Mouse (Mus musculus): Measurements from ENCODE around the gene Slc26a8. TPM values are rescaled to one million over a fixed set of nuclear protein-coding genes. Genes with fewer than 3 reads are reported as not detected.

Gene Slc26a8
- polyA plus RNA-seq, 1 experiment from 2014 or later, result 0.33 TPM

DNA sequence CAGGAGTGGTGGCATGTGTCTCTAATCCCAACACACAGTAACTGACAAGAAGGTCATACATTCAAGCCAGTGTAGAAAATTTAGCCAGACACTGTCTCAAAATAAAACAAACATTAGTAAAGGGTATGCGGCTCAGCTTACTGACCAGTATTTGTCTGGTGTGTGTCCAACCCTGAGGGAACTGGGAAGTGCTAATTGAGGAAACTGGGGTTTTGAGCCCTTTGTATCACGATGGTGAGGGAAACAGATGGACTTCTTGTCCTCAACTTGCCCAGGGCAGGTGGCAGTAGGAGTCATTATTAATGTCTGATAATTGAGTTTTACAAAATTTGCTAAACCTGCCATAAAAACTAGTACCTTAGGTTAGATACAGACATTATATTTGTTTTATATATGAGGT lies 19.0 kb upstream of the Slc26a8 start:
- H3K9me3 ChIP-seq (ENCODE audit: low read depth, low read length), result no peaks in the 10 kb centered on the region
- no peak overlapping the region for H3K9ac ChIP-seq
- no peak overlapping the region for H3K4me2 ChIP-seq
- 23% methylated on average over 2 of the region's 2 CpGs for WGBS
- H3K27me3 ChIP-seq (ENCODE audit: insufficient read depth, low read length), result no peaks in the 10 kb centered on the region
- no peak for TF ChIP-seq CTCF (IDR thresholded peaks at IDR 0.05; ENCODE audit: low read depth)
- H3K27ac ChIP-seq (ENCODE audit: low read depth), result no peak overlapping the region
- H3K36me3 ChIP-seq (ENCODE audit: insufficient read depth), result peaks cover 14% of the 10 kb centered on the region; the same call in 1 of the 2 replicates
- no peaks in the 10 kb centered on the region for H3K4me1 ChIP-seq (ENCODE audit: insufficient read depth)
- DNase-seq (no peak), ATAC-seq (ENCODE audit: insufficient read depth) (no peak)
- no peak overlapping the region for H3K4me3 ChIP-seq (ENCODE audit: low read depth, low read length)

DNA sequence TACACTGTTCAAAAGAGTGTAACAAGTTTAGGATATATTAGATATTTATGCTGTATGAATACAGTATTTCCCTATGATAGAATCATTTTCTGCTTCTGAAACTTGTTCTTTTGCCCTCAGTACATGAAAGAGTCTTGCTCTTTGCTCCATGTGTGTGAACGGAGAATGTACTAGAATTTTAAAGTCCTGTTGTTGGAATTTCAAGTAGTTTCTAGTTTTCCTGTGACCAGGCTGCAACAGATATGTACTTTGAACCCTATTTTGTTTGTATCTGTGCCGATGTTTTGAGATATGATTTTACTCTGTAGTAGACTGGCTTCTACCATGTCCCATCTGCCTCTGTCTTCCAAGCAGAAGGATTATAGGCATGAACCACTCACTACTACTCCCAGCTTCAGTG lies 17.8 kb upstream of the Slc26a8 start:
- Histone ChIP-seq H3K4me3 (ENCODE audit: low read depth, low read length) (no peak overlapping the region), H3K4me1 (ENCODE audit: insufficient read depth) (no peaks in the 10 kb centered on the region), H3K27ac (ENCODE audit: low read depth) (no peak overlapping the region), H3K36me3 (ENCODE audit: insufficient read depth) (0 out of 2 replicates have a peak, but pooled peaks cover 8% of the 10 kb centered on the region), H3K27me3 (ENCODE audit: insufficient read depth, low read length) (no peaks in the 10 kb centered on the region), H3K9ac (no peak overlapping the region), H3K9me3 (ENCODE audit: low read depth, low read length) (no peaks in the 10 kb centered on the region), H3K4me2 (no peak overlapping the region)
- no peak for ATAC-seq (ENCODE audit: insufficient read depth)
- no peak for TF ChIP-seq CTCF (IDR thresholded peaks at IDR 0.05; ENCODE audit: low read depth)
- no peak for DNase-seq
- 67% methylated on average over 2 of the region's 2 CpGs for WGBS

DNA sequence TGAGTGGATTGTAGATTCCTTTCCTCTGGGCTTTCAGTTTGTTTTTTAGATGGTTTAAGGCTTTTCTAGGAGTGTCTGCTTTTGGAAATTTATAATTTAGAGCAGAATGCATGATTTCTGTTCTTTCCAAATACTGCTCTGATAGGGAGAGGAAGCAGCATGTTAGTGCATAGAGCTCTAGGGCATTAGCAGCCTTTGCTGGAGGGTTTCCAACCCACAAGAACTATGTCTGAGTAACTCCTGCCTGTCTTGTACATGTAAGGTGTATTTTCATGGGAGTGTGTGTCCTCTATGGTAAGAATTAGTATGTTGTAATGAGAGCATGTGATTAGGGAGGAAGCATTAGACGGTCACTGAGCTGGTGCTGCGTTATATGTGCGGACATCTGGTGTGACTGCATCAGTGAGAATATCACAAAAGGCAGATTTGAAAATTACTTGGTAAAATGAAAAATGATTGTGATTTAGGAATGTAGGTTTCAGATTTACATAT lies 17.1 kb upstream of the Slc26a8 start:
- Histone ChIP-seq H3K27me3 (ENCODE audit: insufficient read depth, low read length) (no peaks in the 10 kb centered on the region), H3K9ac (no peak overlapping the region), H3K4me1 (ENCODE audit: insufficient read depth) (no peaks in the 10 kb centered on the region), H3K4me3 (ENCODE audit: low read depth, low read length) (no peak overlapping the region), H3K4me2 (no peak overlapping the region), H3K9me3 (ENCODE audit: low read depth, low read length) (no peaks in the 10 kb centered on the region), H3K36me3 (ENCODE audit: insufficient read depth) (0 out of 2 replicates have a peak, but pooled peaks cover 8% of the 10 kb centered on the region), H3K27ac (ENCODE audit: low read depth) (no peak overlapping the region)
- 81% methylated on average over 3 of the region's 3 CpGs for WGBS
- ATAC-seq (ENCODE audit: insufficient read depth) (no peak), DNase-seq (no peak)
- no peak for TF ChIP-seq CTCF (IDR thresholded peaks at IDR 0.05; ENCODE audit: low read depth)

DNA sequence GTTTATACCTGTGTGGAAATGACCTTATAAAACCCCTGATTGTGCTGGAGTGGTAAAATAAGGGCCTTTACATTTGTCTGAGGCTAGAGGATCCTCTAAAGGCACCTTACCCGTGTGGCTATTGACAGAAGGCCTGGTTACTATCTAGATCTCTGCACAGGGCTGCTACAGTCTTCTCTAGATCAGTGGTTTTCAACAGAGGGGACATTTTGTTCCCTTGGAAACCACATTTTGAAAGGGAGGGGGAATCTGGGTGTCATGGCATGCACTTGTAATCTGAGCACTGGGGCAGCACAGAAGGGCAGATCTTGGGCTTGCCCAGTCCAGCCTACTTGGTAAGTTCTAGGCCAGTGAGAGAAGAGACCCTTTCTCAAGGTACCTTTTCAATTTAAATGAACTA lies 16.7 kb upstream of the Slc26a8 start:
- Histone ChIP-seq H3K4me1 (ENCODE audit: insufficient read depth) (no peaks in the 10 kb centered on the region), H3K9ac (no peak overlapping the region), H3K4me3 (ENCODE audit: low read depth, low read length) (no peak overlapping the region), H3K27ac (ENCODE audit: low read depth) (no peak overlapping the region), H3K27me3 (ENCODE audit: insufficient read depth, low read length) (no peaks in the 10 kb centered on the region), H3K9me3 (ENCODE audit: low read depth, low read length) (no peaks in the 10 kb centered on the region), H3K36me3 (ENCODE audit: insufficient read depth) (0 out of 2 replicates have a peak, but pooled peaks cover 8% of the 10 kb centered on the region), H3K4me2 (no peak overlapping the region)
- 52% methylated on average over 1 of the region's 1 CpGs for WGBS
- DNase-seq, result no peak
- ATAC-seq (ENCODE audit: insufficient read depth), result no peak
- no peak for TF ChIP-seq CTCF (IDR thresholded peaks at IDR 0.05; ENCODE audit: low read depth)

DNA sequence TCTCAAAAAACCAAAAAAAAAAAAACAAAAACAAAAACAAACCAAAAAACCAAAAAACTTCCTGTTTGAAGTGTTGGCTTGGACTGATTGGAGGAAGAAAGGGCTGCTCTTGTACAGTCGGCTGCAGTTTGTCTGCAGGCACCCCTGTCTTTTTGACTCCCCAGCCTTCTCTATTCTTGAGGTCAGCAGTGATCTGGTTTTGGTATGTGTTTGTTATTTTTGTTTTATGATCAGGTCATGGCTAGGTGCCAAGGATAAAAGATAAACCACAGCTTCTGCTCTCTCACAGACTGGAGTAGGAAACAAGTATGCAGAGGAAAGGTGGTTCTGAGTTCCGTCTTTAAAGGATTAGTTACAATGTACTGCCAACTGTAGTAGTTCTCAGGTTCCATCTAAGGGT lies 12.6 kb upstream of the Slc26a8 start:
- no peak for TF ChIP-seq CTCF (IDR thresholded peaks at IDR 0.05; ENCODE audit: low read depth)
- Histone ChIP-seq H3K9me3 (ENCODE audit: low read depth, low read length) (no peaks in the 10 kb centered on the region), H3K4me1 (ENCODE audit: insufficient read depth) (peaks cover 3% of the 10 kb centered on the region), H3K27ac (ENCODE audit: low read depth) (peak overlapping the region; percentile 58; the same call in 1 of the 2 replicates), H3K4me3 (ENCODE audit: low read depth, low read length) (no peak overlapping the region), H3K9ac (no peak overlapping the region), H3K4me2 (no peak overlapping the region), H3K27me3 (ENCODE audit: insufficient read depth, low read length) (no peaks in the 10 kb centered on the region), H3K36me3 (ENCODE audit: insufficient read depth) (0 out of 2 replicates have a peak, but pooled peaks cover 8% of the 10 kb centered on the region)
- WGBS, result 39% methylated on average over 2 of the region's 2 CpGs
- ATAC-seq (ENCODE audit: insufficient read depth) (peak; percentile 77), DNase-seq (peak; percentile 86)

DNA sequence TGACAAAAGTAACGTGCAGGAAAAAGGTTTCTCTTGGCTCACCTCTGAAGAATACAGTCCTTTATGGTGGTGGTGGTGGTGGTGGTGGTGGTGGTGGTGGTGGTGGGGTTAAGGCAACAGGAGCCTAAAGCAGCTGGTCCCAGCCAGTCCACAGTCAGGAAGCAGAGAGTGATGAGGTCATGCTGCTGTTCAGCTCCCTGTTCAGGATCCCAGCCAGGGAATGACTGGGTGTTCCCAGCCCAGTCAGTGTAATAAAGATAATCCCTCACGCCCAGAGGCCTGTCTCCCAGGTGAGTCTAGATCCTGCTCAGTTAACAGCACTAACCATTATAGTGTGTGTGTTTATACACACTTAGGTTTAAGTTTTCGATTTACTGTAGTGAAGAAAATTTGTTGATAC lies 11.7 kb upstream of the Slc26a8 start:
- WGBS, result 75% methylated on average over 3 of the region's 3 CpGs
- 0 out of 2 replicates have a peak overlapping the region, but pooled peaks have one; percentile 58 for H3K27ac ChIP-seq (ENCODE audit: low read depth)
- no peak for TF ChIP-seq CTCF (IDR thresholded peaks at IDR 0.05; ENCODE audit: low read depth)
- DNase-seq (no peak), ATAC-seq (ENCODE audit: insufficient read depth) (no peak)
- H3K9me3 ChIP-seq (ENCODE audit: low read depth, low read length), result no peaks in the 10 kb centered on the region
- 0 out of 2 replicates have a peak, but pooled peaks cover 8% of the 10 kb centered on the region for H3K36me3 ChIP-seq (ENCODE audit: insufficient read depth)
- no peak overlapping the region for H3K9ac ChIP-seq
- no peak overlapping the region for H3K4me3 ChIP-seq (ENCODE audit: low read depth, low read length)
- no peaks in the 10 kb centered on the region for H3K27me3 ChIP-seq (ENCODE audit: insufficient read depth, low read length)
- H3K4me1 ChIP-seq (ENCODE audit: insufficient read depth), result peaks cover 12% of the 10 kb centered on the region
- no peak overlapping the region for H3K4me2 ChIP-seq

DNA sequence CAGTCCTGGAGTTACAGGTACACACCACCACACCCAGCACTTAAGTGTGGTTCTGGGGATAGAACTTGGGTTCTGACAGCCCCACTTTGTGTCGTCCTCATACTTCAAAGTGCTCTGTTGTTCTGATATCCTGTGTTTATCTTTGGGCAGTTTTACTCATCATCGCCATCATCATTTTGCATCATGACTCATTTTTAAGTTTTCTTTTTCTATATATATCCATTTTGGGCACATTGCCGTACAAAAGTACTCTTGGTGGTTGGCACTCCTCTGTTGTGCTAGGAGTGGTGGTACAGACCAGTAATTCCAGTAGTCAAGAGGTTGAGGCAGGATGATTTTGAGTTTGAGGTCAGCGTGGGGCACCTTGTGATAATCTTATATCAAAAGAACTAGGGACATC lies 11.1 kb upstream of the Slc26a8 start:
- H3K27me3 ChIP-seq (ENCODE audit: insufficient read depth, low read length), result no peaks in the 10 kb centered on the region
- no peak overlapping the region for H3K9ac ChIP-seq
- 0 out of 2 replicates have a peak, but pooled peaks cover 8% of the 10 kb centered on the region for H3K36me3 ChIP-seq (ENCODE audit: insufficient read depth)
- no peak overlapping the region for H3K27ac ChIP-seq (ENCODE audit: low read depth)
- H3K4me2 ChIP-seq, result no peak overlapping the region
- H3K9me3 ChIP-seq (ENCODE audit: low read depth, low read length), result no peaks in the 10 kb centered on the region
- TF ChIP-seq CTCF (IDR thresholded peaks at IDR 0.05; ENCODE audit: low read depth), result no peak
- peaks cover 18% of the 10 kb centered on the region for H3K4me1 ChIP-seq (ENCODE audit: insufficient read depth)
- ATAC-seq (ENCODE audit: insufficient read depth) (no peak), DNase-seq (no peak)
- WGBS, result 80% methylated on average over 4 of the region's 4 CpGs
- no peak overlapping the region for H3K4me3 ChIP-seq (ENCODE audit: low read depth, low read length)

Measured in lung, embryonic 14.5 days (tissue).